Mouse (Mus musculus): ENCODE measurements around the gene Dcaf11. TPM values are rescaled to one million over a fixed set of nuclear protein-coding genes. Genes with fewer than 3 reads are reported as not detected.

The Dcaf11 gene
- polyA plus RNA-seq (2014; fragmentation: Illumina TruSeq; extraction: RNeasy Lipid Tissue Mini Kit (QIAGEN cat#74804); ENCODE audit: low read depth, low replicate concordance) = 82.7 TPM

GRCm38 (mm10) chr14:55559799-55560201 lies at the start of gene Dcaf11:
Dcaf11 (plus strand) TSS chr14:55560006.

DNA sequence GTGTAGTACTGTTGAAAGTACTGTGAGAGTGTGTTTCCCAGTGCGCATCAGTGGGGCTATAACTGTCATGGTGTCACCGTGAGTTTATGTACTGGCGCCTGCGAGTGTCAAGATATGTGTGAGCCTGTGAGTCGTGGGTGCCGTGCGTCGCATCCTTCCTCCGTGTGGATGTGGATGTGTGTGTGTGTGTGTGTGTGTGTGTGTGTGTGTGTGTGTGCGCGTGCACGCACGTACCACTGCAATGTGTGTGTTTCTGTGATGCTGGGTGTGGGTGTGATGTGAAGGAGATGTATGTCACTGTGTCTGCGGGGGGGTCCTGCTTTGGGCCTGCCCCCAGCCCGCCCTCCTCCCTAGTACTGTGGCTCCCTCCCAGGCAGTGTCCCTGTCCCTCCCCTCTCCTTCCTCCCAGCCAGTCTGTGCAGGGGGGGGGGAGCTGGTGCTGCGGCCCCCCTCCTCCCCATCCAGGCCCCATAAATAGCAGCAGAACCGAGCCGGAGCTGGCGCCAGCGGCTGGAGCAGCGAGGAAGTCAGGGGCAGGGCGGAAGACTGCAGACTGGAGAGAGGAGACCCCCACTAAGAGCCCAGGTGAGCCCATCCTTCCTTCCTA lies 49.6 kb upstream of the Dcaf11 start, which contains the start of gene Cpne6:
Gene Cpne6 (plus strand): TSS at position 321 of the 607 bp plus-strand sequence.

GRCm38 (mm10) chr14:55524785-55525184 lies 35.0 kb upstream of the Dcaf11 start, which contains the start of gene Nrl:
Nrl (minus strand) TSS chr14:55524981.

GRCm38 (mm10) chr14:55540067-55540786 lies 19.6 kb upstream of the Dcaf11 start, which contains the start of gene Pck2:
Pck2 (plus strand) TSS chr14:55540266.

DNA sequence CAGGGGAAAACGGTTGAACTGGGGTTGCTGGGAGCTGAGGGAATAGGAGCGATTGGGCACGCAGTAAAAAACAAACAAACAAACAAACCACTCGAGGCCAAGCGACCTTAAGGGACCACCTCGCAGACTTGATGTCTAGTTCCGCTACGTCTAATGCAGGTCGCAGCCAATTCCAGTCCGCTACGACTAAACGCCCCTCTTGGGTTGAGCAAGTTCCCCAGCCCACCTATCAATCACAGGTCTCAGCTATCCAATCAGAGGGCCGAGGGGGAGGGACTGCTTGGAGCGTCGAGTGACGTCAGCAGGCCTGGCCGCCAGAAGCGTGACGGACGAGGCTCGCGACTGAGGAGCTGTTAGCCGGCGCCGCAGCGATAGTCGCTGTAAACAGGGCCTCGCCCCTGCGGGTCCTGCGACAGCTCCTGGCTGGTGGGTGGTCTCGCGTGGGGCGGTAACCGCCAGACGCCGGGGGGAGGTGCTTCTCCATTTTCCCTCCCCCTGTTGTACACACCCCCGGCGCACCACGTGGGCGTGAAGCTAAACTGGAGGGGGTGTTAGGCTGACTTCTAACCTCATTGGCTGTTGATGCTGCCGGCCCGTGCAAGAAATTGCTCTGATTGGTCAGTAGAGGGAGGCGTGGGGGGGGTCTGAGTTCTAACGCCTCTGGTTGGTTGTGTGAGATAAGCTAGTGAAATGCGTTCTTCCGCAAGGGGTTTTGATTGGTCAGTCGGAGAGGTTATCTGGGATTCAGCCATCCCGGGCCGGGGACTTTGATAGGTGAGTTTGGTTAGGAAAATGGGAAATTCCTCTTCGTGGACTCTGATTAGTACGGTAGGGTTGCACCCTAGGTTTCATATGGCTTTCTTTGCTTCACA lies 632 bp downstream of the Dcaf11 start, which contains the start of gene A730061H03Rik:
Gene A730061H03Rik (minus strand): TSS at position 205 of the 872 bp plus-strand sequence.

DNA sequence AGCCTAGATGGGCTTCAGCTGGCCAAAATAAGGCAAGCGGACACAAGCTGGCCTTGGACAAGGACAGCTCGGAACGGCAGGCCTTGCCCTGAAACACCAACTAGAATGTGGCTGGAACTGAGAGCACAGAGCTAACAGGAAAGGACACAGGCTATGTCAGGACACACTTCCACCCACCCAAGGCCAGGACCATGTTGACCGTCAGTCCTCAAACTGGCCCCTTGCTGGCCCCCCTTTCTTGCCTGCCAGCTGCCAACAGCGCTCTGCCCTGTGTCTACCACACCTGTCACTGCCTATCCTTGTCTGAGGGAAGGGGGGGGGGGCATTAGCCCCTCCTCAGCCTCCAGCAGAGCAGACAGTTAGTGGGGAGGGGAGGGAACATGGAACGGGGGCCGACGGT lies 15.5 kb downstream of the Dcaf11 start, which contains the start of gene Fitm1:
Gene Fitm1 (plus strand): TSS at position 316 of the 400 bp plus-strand sequence.

DNA sequence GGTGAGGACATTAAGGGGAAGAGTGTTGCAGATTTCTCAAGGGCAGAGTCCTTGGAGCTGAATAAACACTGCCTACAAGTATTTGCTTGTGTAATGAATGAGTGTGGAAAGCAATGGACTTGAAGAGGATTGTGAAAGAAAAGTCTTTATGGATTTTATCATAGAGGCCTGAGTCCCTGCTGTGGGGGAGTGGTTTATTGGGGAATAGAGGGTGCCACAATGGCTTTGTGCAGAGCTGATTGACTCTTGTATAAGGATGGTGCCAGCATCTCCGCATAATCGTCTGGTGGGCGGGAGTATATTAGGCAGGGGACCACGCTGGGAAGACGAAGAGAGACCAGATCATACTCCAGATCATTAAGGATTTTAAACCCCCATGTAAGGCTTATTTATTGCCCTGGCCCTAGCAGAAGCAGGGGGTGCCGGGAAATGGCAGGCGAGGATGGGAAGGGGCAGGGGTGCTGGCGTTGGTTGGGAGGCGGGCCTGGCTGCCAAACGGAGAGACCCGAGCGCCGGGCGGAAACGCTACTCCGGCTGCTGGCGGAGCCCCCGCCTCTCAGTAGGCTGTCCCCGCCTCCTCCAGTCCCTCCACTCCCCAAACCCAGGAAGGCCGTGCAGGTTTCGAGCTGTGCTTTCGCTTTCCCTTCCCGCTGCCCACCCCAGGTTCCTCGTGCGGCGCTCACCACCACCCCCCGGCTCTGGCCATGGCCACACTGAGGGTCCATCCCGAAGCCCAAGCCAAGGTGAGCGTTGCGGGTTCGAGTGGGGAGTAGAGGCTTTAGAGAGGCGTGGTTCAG lies 18.3 kb downstream of the Dcaf11 start, which contains the start of gene Psme1:
Gene Psme1 (plus strand): TSS at position 253 of the 797 bp plus-strand sequence.

DNA sequence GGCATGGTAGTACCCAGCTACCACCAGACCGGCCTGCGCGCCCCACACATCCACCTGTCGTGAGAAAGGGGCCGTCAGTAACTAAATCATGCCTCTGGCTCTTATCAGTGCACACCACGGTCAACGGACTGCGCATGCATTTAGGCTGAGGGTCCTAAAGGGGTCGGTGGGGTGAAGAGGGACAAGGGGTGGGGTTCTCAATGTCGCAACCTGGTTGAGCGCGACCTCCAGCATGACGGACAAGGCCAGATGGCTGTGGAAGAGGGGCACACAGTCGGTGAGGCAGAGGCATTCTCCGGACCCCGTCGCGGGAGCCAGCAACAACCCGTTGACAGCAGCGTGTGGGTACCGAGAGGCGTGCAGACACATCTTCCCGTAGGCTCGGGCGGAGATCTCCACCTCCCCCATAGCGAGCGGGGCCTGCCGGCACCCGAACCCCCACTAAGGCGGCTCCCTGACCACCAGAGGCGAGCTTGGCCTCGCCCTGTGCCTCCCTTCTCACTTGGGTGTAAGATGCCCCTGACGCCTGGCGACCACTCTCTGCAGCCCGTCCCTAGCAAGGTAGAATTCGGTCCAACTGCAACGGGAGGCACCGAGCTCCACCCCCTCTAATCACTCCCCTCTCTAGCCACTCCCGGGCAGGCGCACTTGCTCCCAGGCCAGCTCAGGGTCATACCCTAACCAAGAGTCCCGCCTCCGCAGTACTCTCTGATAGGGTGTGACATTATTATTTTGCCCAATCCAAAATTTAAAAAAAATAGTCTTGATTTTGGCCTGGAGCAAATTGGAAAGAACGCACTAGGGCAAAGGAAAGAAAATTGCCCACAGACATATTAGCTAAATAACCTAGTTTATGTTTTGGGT lies 25.1 kb downstream of the Dcaf11 start, which contains the start of gene Emc9:
Gene Emc9 (minus strand): TSS at position 601 of the 864 bp plus-strand sequence.

DNA sequence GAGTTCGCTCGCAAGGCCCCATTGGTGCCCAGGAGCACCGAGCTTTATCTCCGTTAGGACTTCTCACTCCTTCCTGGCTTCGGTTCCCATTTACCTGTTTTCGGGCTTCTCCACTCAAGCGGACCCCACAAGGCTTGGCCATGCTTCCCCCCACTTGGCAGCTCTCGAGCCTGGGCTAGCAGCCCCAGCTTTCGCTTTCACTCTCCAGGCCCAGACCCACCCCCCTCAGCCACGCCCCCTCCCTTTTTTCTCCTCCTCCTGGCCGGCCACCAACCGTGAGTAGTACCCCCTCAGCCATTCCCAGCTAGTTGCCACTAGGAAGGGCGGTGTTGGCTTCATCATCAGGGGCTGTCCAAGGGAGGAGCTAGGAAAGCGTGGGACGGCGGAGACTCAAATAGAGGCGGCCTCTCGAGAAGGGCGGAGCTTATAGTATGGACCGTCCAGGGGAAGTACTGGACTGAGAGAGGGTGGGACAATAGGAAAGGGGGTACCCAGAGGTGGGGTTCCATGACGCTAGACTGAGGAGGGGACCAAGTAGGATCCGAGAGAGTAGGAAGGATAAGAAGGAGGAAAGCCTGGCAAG lies 31.0 kb downstream of the Dcaf11 start, which contains the start of gene Psme2:
Gene Psme2 (minus strand): TSS at position 366 of the 583 bp plus-strand sequence.

DNA sequence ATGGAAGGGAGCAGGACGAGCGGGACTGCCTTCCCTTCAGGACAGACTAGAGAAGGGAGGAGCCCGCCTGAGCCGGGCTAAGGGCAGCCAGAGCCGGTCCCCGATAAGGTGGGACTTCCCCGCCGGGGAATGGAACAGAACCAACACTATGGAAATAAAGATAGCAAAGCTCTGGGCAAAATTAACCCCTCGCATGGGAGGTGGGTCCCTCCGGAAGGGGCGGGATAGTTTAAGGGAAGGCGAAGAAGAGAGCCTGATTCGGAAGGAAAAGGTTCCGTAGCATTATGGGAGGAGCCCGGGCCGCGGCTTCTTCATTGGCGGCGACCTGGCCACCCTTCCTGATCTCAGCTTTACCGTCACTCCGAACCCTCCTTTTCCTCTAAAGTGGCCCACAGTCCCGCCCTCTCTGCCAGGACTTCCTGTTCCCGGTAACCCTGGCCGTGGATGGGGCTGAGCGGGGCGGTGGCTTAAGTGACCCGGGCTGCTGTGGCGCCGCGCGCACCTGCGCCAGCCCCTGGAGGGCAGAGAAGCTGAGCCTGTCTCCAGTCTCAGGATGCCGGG lies 31.6 kb downstream of the Dcaf11 start, which contains the start of gene Rnf31:
Gene Rnf31 (plus strand): TSS at position 378 of the 561 bp plus-strand sequence.

DNA sequence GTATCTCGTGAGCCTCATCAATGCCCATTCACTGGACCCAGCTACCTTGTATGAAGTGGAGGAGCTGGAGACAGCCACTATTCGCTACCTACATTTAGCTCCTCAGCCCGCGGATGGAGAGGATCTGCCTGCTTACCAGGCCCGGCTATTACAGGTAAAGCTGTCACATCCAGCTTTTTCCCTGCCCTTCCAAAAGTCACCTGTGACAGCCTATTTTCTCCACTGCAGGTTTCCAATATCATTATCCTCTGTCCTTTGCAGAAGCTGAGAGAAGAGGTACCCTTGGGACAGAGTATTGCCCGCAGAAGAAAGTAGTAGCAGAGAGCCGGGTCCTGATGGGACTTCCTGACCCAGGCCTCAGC lies 43.4 kb downstream of the Dcaf11 start, which contains the start of gene Irf9:
Gene Irf9 (plus strand): TSS at position 301 of the 362 bp plus-strand sequence.

GRCm38 (mm10) chr14:55617822-55618221 lies 58.0 kb downstream of the Dcaf11 start, which contains the start of gene Rec8:
Rec8 (plus strand) TSS chr14:55618037.

Other genes with a start within 250 kb of the Dcaf11 start
- gene Dhrs4, start 81.2 kb upstream of the Dcaf11 start, polyA plus RNA-seq (2014; fragmentation: Illumina TruSeq; extraction: RNeasy Lipid Tissue Mini Kit (QIAGEN cat#74804); ENCODE audit: low read depth, low replicate concordance) = 110 TPM
- not detected for gene Carmil3, start 69.4 kb upstream of the Dcaf11 start, polyA plus RNA-seq (2014; fragmentation: Illumina TruSeq; extraction: RNeasy Lipid Tissue Mini Kit (QIAGEN cat#74804); ENCODE audit: low read depth, low replicate concordance)
- gene Cpne6, start 49.6 kb upstream of the Dcaf11 start, polyA plus RNA-seq (2014; fragmentation: Illumina TruSeq; extraction: RNeasy Lipid Tissue Mini Kit (QIAGEN cat#74804); ENCODE audit: low read depth, low replicate concordance) = not detected
- not detected for gene Nrl, start 35.0 kb upstream of the Dcaf11 start, polyA plus RNA-seq (2014; fragmentation: Illumina TruSeq; extraction: RNeasy Lipid Tissue Mini Kit (QIAGEN cat#74804); ENCODE audit: low read depth, low replicate concordance)
- gene Pck2, start 19.7 kb upstream of the Dcaf11 start, polyA plus RNA-seq (2014; fragmentation: Illumina TruSeq; extraction: RNeasy Lipid Tissue Mini Kit (QIAGEN cat#74804); ENCODE audit: low read depth, low replicate concordance) = 0.24 TPM
- not detected for gene A730061H03Rik, start 400 bp downstream of the Dcaf11 start, polyA plus RNA-seq (2014; fragmentation: Illumina TruSeq; extraction: RNeasy Lipid Tissue Mini Kit (QIAGEN cat#74804); ENCODE audit: low read depth, low replicate concordance)
- gene Fitm1, start 15.6 kb downstream of the Dcaf11 start, polyA plus RNA-seq (2014; fragmentation: Illumina TruSeq; extraction: RNeasy Lipid Tissue Mini Kit (QIAGEN cat#74804); ENCODE audit: low read depth, low replicate concordance) = 0.87 TPM
- 149 TPM for gene Psme1, start 18.1 kb downstream of the Dcaf11 start, polyA plus RNA-seq (2014; fragmentation: Illumina TruSeq; extraction: RNeasy Lipid Tissue Mini Kit (QIAGEN cat#74804); ENCODE audit: low read depth, low replicate concordance)
- gene Emc9, start 25.3 kb downstream of the Dcaf11 start, polyA plus RNA-seq (2014; fragmentation: Illumina TruSeq; extraction: RNeasy Lipid Tissue Mini Kit (QIAGEN cat#74804); ENCODE audit: low read depth, low replicate concordance) = 9.1 TPM
- 129 TPM for gene Psme2, start 31.1 kb downstream of the Dcaf11 start, polyA plus RNA-seq (2014; fragmentation: Illumina TruSeq; extraction: RNeasy Lipid Tissue Mini Kit (QIAGEN cat#74804); ENCODE audit: low read depth, low replicate concordance)
- 3.8 TPM for gene Rnf31, start 31.7 kb downstream of the Dcaf11 start, polyA plus RNA-seq (2014; fragmentation: Illumina TruSeq; extraction: RNeasy Lipid Tissue Mini Kit (QIAGEN cat#74804); ENCODE audit: low read depth, low replicate concordance)
- gene Irf9, start 43.6 kb downstream of the Dcaf11 start, polyA plus RNA-seq (2014; fragmentation: Illumina TruSeq; extraction: RNeasy Lipid Tissue Mini Kit (QIAGEN cat#74804); ENCODE audit: low read depth, low replicate concordance) = 28.2 TPM
- gene Rec8, start 58.0 kb downstream of the Dcaf11 start, polyA plus RNA-seq (2014; fragmentation: Illumina TruSeq; extraction: RNeasy Lipid Tissue Mini Kit (QIAGEN cat#74804); ENCODE audit: low read depth, low replicate concordance) = 0.24 TPM
- 5.0 TPM for gene Ipo4, start 76.0 kb downstream of the Dcaf11 start, polyA plus RNA-seq (2014; fragmentation: Illumina TruSeq; extraction: RNeasy Lipid Tissue Mini Kit (QIAGEN cat#74804); ENCODE audit: low read depth, low replicate concordance)
- gene Gm49378, start 77.9 kb downstream of the Dcaf11 start, polyA plus RNA-seq (2014; fragmentation: Illumina TruSeq; extraction: RNeasy Lipid Tissue Mini Kit (QIAGEN cat#74804); ENCODE audit: low read depth, low replicate concordance) = 0.66 TPM
- gene Tm9sf1, start 83.8 kb downstream of the Dcaf11 start, polyA plus RNA-seq (2014; fragmentation: Illumina TruSeq; extraction: RNeasy Lipid Tissue Mini Kit (QIAGEN cat#74804); ENCODE audit: low read depth, low replicate concordance) = 26.3 TPM
- not detected for gene Tssk4, start 90.2 kb downstream of the Dcaf11 start, polyA plus RNA-seq (2014; fragmentation: Illumina TruSeq; extraction: RNeasy Lipid Tissue Mini Kit (QIAGEN cat#74804); ENCODE audit: low read depth, low replicate concordance)
- gene Mdp1, start 100.5 kb downstream of the Dcaf11 start, polyA plus RNA-seq (2014; fragmentation: Illumina TruSeq; extraction: RNeasy Lipid Tissue Mini Kit (QIAGEN cat#74804); ENCODE audit: low read depth, low replicate concordance) = 9.9 TPM
- 16.3 TPM for gene Gmpr2, start 111.9 kb downstream of the Dcaf11 start, polyA plus RNA-seq (2014; fragmentation: Illumina TruSeq; extraction: RNeasy Lipid Tissue Mini Kit (QIAGEN cat#74804); ENCODE audit: low read depth, low replicate concordance)
- 75.4 TPM for gene Nedd8, start 112.1 kb downstream of the Dcaf11 start, polyA plus RNA-seq (2014; fragmentation: Illumina TruSeq; extraction: RNeasy Lipid Tissue Mini Kit (QIAGEN cat#74804); ENCODE audit: low read depth, low replicate concordance)
- 4.1 TPM for gene Tinf2, start 121.8 kb downstream of the Dcaf11 start, polyA plus RNA-seq (2014; fragmentation: Illumina TruSeq; extraction: RNeasy Lipid Tissue Mini Kit (QIAGEN cat#74804); ENCODE audit: low read depth, low replicate concordance)
- gene Tgm1, start 153.9 kb downstream of the Dcaf11 start, polyA plus RNA-seq (2014; fragmentation: Illumina TruSeq; extraction: RNeasy Lipid Tissue Mini Kit (QIAGEN cat#74804); ENCODE audit: low read depth, low replicate concordance) = 0.66 TPM
- 1.4 TPM for gene Rabggta, start 162.3 kb downstream of the Dcaf11 start, polyA plus RNA-seq (2014; fragmentation: Illumina TruSeq; extraction: RNeasy Lipid Tissue Mini Kit (QIAGEN cat#74804); ENCODE audit: low read depth, low replicate concordance)
- gene Dhrs1, start 185.7 kb downstream of the Dcaf11 start, polyA plus RNA-seq (2014; fragmentation: Illumina TruSeq; extraction: RNeasy Lipid Tissue Mini Kit (QIAGEN cat#74804); ENCODE audit: low read depth, low replicate concordance) = 50.2 TPM
- gene Nop9, start 185.7 kb downstream of the Dcaf11 start, polyA plus RNA-seq (2014; fragmentation: Illumina TruSeq; extraction: RNeasy Lipid Tissue Mini Kit (QIAGEN cat#74804); ENCODE audit: low read depth, low replicate concordance) = 5.4 TPM
- gene Cideb, start 198.5 kb downstream of the Dcaf11 start, polyA plus RNA-seq (2014; fragmentation: Illumina TruSeq; extraction: RNeasy Lipid Tissue Mini Kit (QIAGEN cat#74804); ENCODE audit: low read depth, low replicate concordance) = 47.4 TPM
- gene Ltb4r2, start 201.4 kb downstream of the Dcaf11 start, polyA plus RNA-seq (2014; fragmentation: Illumina TruSeq; extraction: RNeasy Lipid Tissue Mini Kit (QIAGEN cat#74804); ENCODE audit: low read depth, low replicate concordance) = 0.24 TPM
- not detected for gene Ltb4r1, start 206.0 kb downstream of the Dcaf11 start, polyA plus RNA-seq (2014; fragmentation: Illumina TruSeq; extraction: RNeasy Lipid Tissue Mini Kit (QIAGEN cat#74804); ENCODE audit: low read depth, low replicate concordance)
- gene Adcy4, start 224.1 kb downstream of the Dcaf11 start, polyA plus RNA-seq (2014; fragmentation: Illumina TruSeq; extraction: RNeasy Lipid Tissue Mini Kit (QIAGEN cat#74804); ENCODE audit: low read depth, low replicate concordance) = 0.58 TPM
- 0.53 TPM for gene Ripk3, start 228.9 kb downstream of the Dcaf11 start, polyA plus RNA-seq (2014; fragmentation: Illumina TruSeq; extraction: RNeasy Lipid Tissue Mini Kit (QIAGEN cat#74804); ENCODE audit: low read depth, low replicate concordance)